8 mouse cellular contexts compared by ENCODE assay signal in the genomic region with DNA sequence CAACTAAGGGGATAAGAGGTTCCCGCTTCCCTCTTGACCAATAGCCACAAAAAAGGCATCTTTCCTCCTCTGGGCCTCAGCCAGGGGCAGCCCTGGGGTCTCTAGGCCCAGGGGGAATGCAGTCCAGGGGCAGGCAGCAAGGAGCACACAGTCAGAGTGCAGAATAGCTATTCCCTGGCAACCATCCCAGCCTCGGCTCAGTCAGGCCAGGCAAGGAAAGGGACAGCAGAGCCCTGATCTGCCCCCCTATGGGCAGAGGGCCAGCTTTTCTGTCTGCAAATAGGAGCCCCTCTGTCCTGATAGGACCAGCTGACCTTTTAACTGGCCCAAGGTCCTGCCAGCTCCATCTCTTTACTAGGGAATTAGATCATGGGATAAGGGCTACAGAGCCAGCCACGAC.
DNase-seq lines count a peak whose midpoint lies in the region; ATAC-seq and TF ChIP-seq lines count a peak whose summit lies in the region.

No protein-coding gene starts in this region.

- no peaks in the 10 kb centered on the region for H3K27me3 ChIP-seq in forebrain, embryonic 13.5 days
- H3K27me3 ChIP-seq in forebrain, embryonic 10.5 days (ENCODE audit: poor library complexity, severe bottlenecking) = no peaks in the 10 kb centered on the region
- H3K27me3 ChIP-seq in stomach, embryonic 15.5 days (replicated peaks) = no peaks in the 10 kb centered on the region

- H3K9ac ChIP-seq in forebrain, embryonic 13.5 days = no peak overlapping the region
- H3K9ac ChIP-seq in stomach, embryonic 15.5 days = no peak overlapping the region

- 0 out of 2 replicates have a peak, but pooled peaks have one; percentile 36 for ATAC-seq in forebrain, embryonic 13.5 days
- peak; percentile 43; the same call in 1 of the 2 replicates for ATAC-seq in stomach, embryonic 15.5 days (ENCODE audit: insufficient read depth, low FRiP score, low read depth)

- no peak overlapping the region for H3K4me3 ChIP-seq in forebrain, embryonic 13.5 days
- H3K4me3 ChIP-seq in forebrain, embryonic 10.5 days = no peak overlapping the region
- no peak overlapping the region for H3K4me3 ChIP-seq in layer of hippocampus, adult 2 months
- H3K4me3 ChIP-seq in stomach, embryonic 15.5 days (replicated peaks) = no peak overlapping the region

- WGBS in forebrain, embryonic 13.5 days = 63% methylated on average over 3 of the region's 3 CpGs
- WGBS in forebrain, embryonic 10.5 days = 68% methylated on average over 3 of the region's 3 CpGs
- WGBS in stomach, embryonic 15.5 days = 64% methylated on average over 3 of the region's 3 CpGs

- H3K36me3 ChIP-seq in forebrain, embryonic 13.5 days (ENCODE audit: poor library complexity, severe bottlenecking) = peaks cover 19% of the 10 kb centered on the region; the same call in 1 of the 2 replicates
- H3K36me3 ChIP-seq in forebrain, embryonic 10.5 days (replicated peaks) = peaks cover 37% of the 10 kb centered on the region
- peaks cover 29% of the 10 kb centered on the region; the same call in 1 of the 2 replicates for H3K36me3 ChIP-seq in stomach, embryonic 15.5 days

- TF ChIP-seq CTCF in layer of hippocampus, adult 2 months (conservative IDR thresholded peaks at IDR 0.05) = no peak

- H3K4me2 ChIP-seq in forebrain, embryonic 13.5 days = no peak overlapping the region
- no peak overlapping the region for H3K4me2 ChIP-seq in stomach, embryonic 15.5 days

- intact Hi-C loops in gastrocnemius, postnatal 14 days (cut with DNase I; ENCODE audit: low total_unique reads) = no loop called here

- no peaks in the 10 kb centered on the region for H3K9me3 ChIP-seq in forebrain, embryonic 13.5 days (replicated peaks)
- H3K9me3 ChIP-seq in forebrain, embryonic 10.5 days = no peaks in the 10 kb centered on the region
- no peaks in the 10 kb centered on the region for H3K9me3 ChIP-seq in stomach, embryonic 15.5 days

- H3K4me1 ChIP-seq in forebrain, embryonic 13.5 days = 0 out of 2 replicates have a peak, but pooled peaks cover 3% of the 10 kb centered on the region
- H3K4me1 ChIP-seq in forebrain, embryonic 10.5 days = no peaks in the 10 kb centered on the region
- H3K4me1 ChIP-seq in stomach, embryonic 15.5 days = no peaks in the 10 kb centered on the region

- DNase-seq in forebrain, embryonic 10.5 days (ENCODE audit: extremely low spot score, low spot score) = no peak
- DNase-seq in MN1 (ENCODE audit: low spot score) = peak; percentile 19
- DNase-seq in gastrocnemius, postnatal 14 days = peak; percentile 47
- DNase-seq in layer of hippocampus, adult 2 months (ENCODE audit: low spot score in 2 of 2) = peak; percentile 28 to 32
- DNase-seq in thymus, postnatal 4 days = no peak
- DNase-seq in adrenal gland, adult 18-20 months (ENCODE audit: low spot score in 2 of 2) = no peak

- no peak overlapping the region for H3K27ac ChIP-seq in forebrain, embryonic 13.5 days
- H3K27ac ChIP-seq in forebrain, embryonic 10.5 days = no peak overlapping the region
- H3K27ac ChIP-seq in layer of hippocampus, adult 2 months = peak overlapping the region; percentile 49
- H3K27ac ChIP-seq in stomach, embryonic 15.5 days = no peak overlapping the region

Comparison
In these comparisons a context has a peak if more than half of its experiments do, and no peak if none do; other contexts are left out.
1. DNase-seq: peak in MN1 (single experiment), gastrocnemius, postnatal 14 days (single experiment) and layer of hippocampus, adult 2 months (2 of 2); none in forebrain, embryonic 10.5 days (single experiment), thymus, postnatal 4 days (single experiment) and adrenal gland, adult 18-20 months (0 of 2).